Mouse (Mus musculus): ENCODE results near the gene Hnf4a.

GRCm38 (mm10) chr2:163592084-163592483, 85.5 kb downstream of the Hnf4a start:
- TF ChIP-seq CTCF (IDR thresholded peaks at IDR 0.05; ENCODE audit: borderline replicate concordance, extremely low read depth, insufficient read depth, insufficient read length), result no peak
- TF ChIP-seq POLR2A (IDR thresholded peaks at IDR 0.05; ENCODE audit: borderline replicate concordance, extremely low read depth, insufficient read depth, insufficient read length, poor library complexity, severe bottlenecking), result no peak
